Mouse (Mus musculus): ENCODE measurements at regions not wholly inside any gene's neighbourhood (a gene's known extent, or its start where the extent isn't known, plus 50 kb on each side); places are given as distances from the start of the nearest gene placed in this dataset.

GRCm38 (mm10) chr10:118758825-118759471, 111.1 kb downstream of the Dyrk2 start:
- Histone ChIP-seq H3K9me3 (replicated peaks; ENCODE audit: low read length) (no peaks in the 10 kb centered on the region), H3K79me2 (replicated peaks; ENCODE audit: control insufficient read depth, extremely low read depth, insufficient read depth, poor library complexity, severe bottlenecking) (no peaks in the 10 kb centered on the region), H3K36me3 (replicated peaks in 1 of 2; ENCODE audit: control insufficient read depth in 1 of 2, insufficient read depth in 1 of 2, low read length in 1 of 2) (no peaks in the 10 kb centered on the region), H3K27ac (ENCODE audit: insufficient read depth, low read depth) (no peak overlapping the region), H3K9ac (ENCODE audit: insufficient read depth, low read depth) (no peak overlapping the region), H3K4me1 (ENCODE audit: control insufficient read depth in 1 of 2, insufficient read depth in 2 of 2) (no peaks in the 10 kb centered on the region), H3K4me3 (replicated peaks in 1 of 3; ENCODE audit: low read depth in 2 of 3, low read length in 2 of 3, poor library complexity in 1 of 3) (no peak overlapping the region), H3K4me2 (ENCODE audit: insufficient read depth, low read depth, poor library complexity, severe bottlenecking) (no peak overlapping the region), H3K27me3 (replicated peaks) (no peaks in the 10 kb centered on the region)
- in situ Hi-C loops (cut with MboI; ENCODE audit: low pct_ligation_motif_present, low pct_unique_long_range_greater_than_20kb, low sequenced_read_pairs) (no loop called here), dilution Hi-C loops (cut with MboI; ENCODE audit: extremely low pct_ligation_motif_present, extremely low pct_unique_long_range_greater_than_20kb, low sequenced_read_pairs) (no loop called here)
- DNase-seq (ENCODE audit: extremely low read depth), result no peak
- TF ChIP-seq NRF1 (IDR thresholded peaks at IDR 0.05; ENCODE audit: low read depth, low read length), result no peak
- TF ChIP-seq NELFE (IDR thresholded peaks at IDR 0.05; ENCODE audit: low read depth, low read length), result no peak
- TF ChIP-seq JUND (conservative IDR thresholded peaks at IDR 0.05; ENCODE audit: low read depth, low read length), result no peak

GRCm38 (mm10) chr10:118760441-118760840, 109.6 kb downstream of the Dyrk2 start:
- Histone ChIP-seq H3K9ac (ENCODE audit: insufficient read depth, low read depth) (no peak overlapping the region), H3K9me3 (replicated peaks; ENCODE audit: low read length) (no peaks in the 10 kb centered on the region), H3K27ac (ENCODE audit: insufficient read depth, low read depth) (no peak overlapping the region), H3K4me2 (ENCODE audit: insufficient read depth, low read depth, poor library complexity, severe bottlenecking) (no peak overlapping the region), H3K27me3 (replicated peaks) (no peaks in the 10 kb centered on the region), H3K36me3 (replicated peaks in 1 of 2; ENCODE audit: control insufficient read depth in 1 of 2, insufficient read depth in 1 of 2, low read length in 1 of 2) (no peaks in the 10 kb centered on the region), H3K79me2 (replicated peaks; ENCODE audit: control insufficient read depth, extremely low read depth, insufficient read depth, poor library complexity, severe bottlenecking) (no peaks in the 10 kb centered on the region), H3K4me3 (replicated peaks in 1 of 3; ENCODE audit: low read depth in 2 of 3, low read length in 2 of 3, poor library complexity in 1 of 3) (no peak overlapping the region), H3K4me1 (ENCODE audit: control insufficient read depth in 1 of 2, insufficient read depth in 2 of 2) (peaks cover 0 to 7% of the 10 kb centered on the region in 2 experiments; a peak in 2 of 4 replicates)
- in situ Hi-C loops (cut with MboI; ENCODE audit: low pct_ligation_motif_present, low pct_unique_long_range_greater_than_20kb, low sequenced_read_pairs), result no loop called here
- no peak for TF ChIP-seq GABPA (IDR thresholded peaks at IDR 0.05; ENCODE audit: insufficient replicate concordance, low read depth, low read length)
- no peak for TF ChIP-seq MAZ (IDR thresholded peaks at IDR 0.05; ENCODE audit: low read depth, low read length)
- no peak for TF ChIP-seq NELFE (IDR thresholded peaks at IDR 0.05; ENCODE audit: low read depth, low read length)
- no peak for TF ChIP-seq EP300 (IDR thresholded peaks at IDR 0.05; ENCODE audit: low read length)
- no peak for TF ChIP-seq HCFC1 (IDR thresholded peaks at IDR 0.05; ENCODE audit: low read depth, low read length)
- no peak for TF ChIP-seq POLR2AphosphoS2 (IDR thresholded peaks at IDR 0.05; ENCODE audit: low read depth, low read length)
- TF ChIP-seq BHLHE40 (IDR thresholded peaks at IDR 0.05; ENCODE audit: low read depth, low read length), result no peak
- no peak for TF ChIP-seq USF1 (IDR thresholded peaks at IDR 0.05; ENCODE audit: low read depth, low read length)
- TF ChIP-seq UBTF (IDR thresholded peaks at IDR 0.05; ENCODE audit: low read depth, low read length), result no peak
- TF ChIP-seq MXI1 (IDR thresholded peaks at IDR 0.05; ENCODE audit: low read depth, low read length), result no peak
- no peak for TF ChIP-seq RAD21 (IDR thresholded peaks at IDR 0.05; ENCODE audit: low read depth, low read length)
- DNase-seq (ENCODE audit: extremely low read depth), result no peak
- dilution Hi-C loops (cut with MboI; ENCODE audit: extremely low pct_ligation_motif_present, extremely low pct_unique_long_range_greater_than_20kb, low sequenced_read_pairs), result no loop called here
